Mouse (Mus musculus) hindbrain, postnatal 0 days (tissue): Measurements from ENCODE around the gene Dlgap3. TPM values are rescaled to one million over a fixed set of nuclear protein-coding genes. Genes with fewer than 3 reads are reported as not detected.

Source experiments
- ATAC-seq: fragments of 200-750 bp; cut with Nextera tagmentation; 2 replicates; pipeline ENCODE4 v1.8.0; 2017; ENCODE audit warnings: mild to moderate bottlenecking, moderate TSS enrichment, moderate library complexity
- DNase-seq: peaks from one replicate; pipeline ENCODE4 v3.0.0-alpha.2; 2015; ENCODE audit warnings: low spot score
- H3K27ac ChIP-seq: fragments of 300-500 bp; sonication (generic); 2 replicates; pipeline ENCODE4 v1.5.1; 2014; ENCODE audit warnings: mild to moderate bottlenecking
- H3K27me3 ChIP-seq: fragments of 300-500 bp; sonication (generic); 2 replicates; pipeline ENCODE4 v1.6.1; 2014; ENCODE audit warnings: low read length, mixed read lengths; ENCODE audit not compliant: insufficient read depth
- H3K36me3 ChIP-seq: fragments of 300-500 bp; sonication (generic); 2 replicates; pipeline ENCODE4 v1.6.1; 2014; ENCODE audit warnings: low read length, mixed read lengths; ENCODE audit not compliant: insufficient read depth
- H3K4me1 ChIP-seq: fragments of 300-500 bp; sonication (generic); 2 replicates; pipeline ENCODE4 v1.6.1; 2014; ENCODE audit warnings: antibody characterized with exemption, low read length, mixed read lengths; ENCODE audit not compliant: insufficient read depth
- H3K4me2 ChIP-seq: fragments of 300-500 bp; sonication (generic); 2 replicates; pipeline ENCODE4 v1.6.1; 2014; ENCODE audit warnings: low read depth, mild to moderate bottlenecking, low read length, moderate library complexity, mixed read lengths
- H3K4me3 ChIP-seq: fragments of 300-500 bp; sonication (generic); 2 replicates; pipeline ENCODE4 v1.5.1; 2014; ENCODE audit warnings: low read length
- H3K9ac ChIP-seq: fragments of 300-500 bp; sonication (generic); replicated peaks from 2 replicates; pipeline ENCODE4 v1.6.1; 2014; ENCODE audit warnings: mild to moderate bottlenecking, low read length, moderate library complexity, mixed read lengths
- H3K9me3 ChIP-seq: fragments of 300-500 bp; sonication (generic); 2 replicates; pipeline ENCODE4 v1.6.1; 2016; ENCODE audit warnings: low read length, mixed read lengths
- CTCF ChIP-seq: IDR thresholded peaks from 2 replicates; pipeline ENCODE4 v1.5.1; 2016; ENCODE audit warnings: antibody characterized with exemption, control low read depth, low read depth
- WGBS: fragments of 180-500 bp; shearing (Covaris S2); extraction: QIAGEN DNeasy Blood & Tissue Kit; methylation state at CpG from one replicate; pipeline ENCODE4 v1.1.7; 2014; 5-methylcytosine and 5-hydroxymethylcytosine counted together
- polyA plus RNA-seq: library from polyadenylated mRNA; unstranded; fragments of >200 nt; fragmentation: Nextera tagmentation; extraction: Ambion mirVana; gene quantifications from 2 replicates; pipeline ENCODE4 v1.2.1, GENCODE M21; 2015
- total RNA-seq: library from RNA; depleted of rRNA; stranded (reverse); fragments of >200 nt; gene quantifications from 2 replicates; pipeline ENCODE4 v1.2.3, GENCODE M21; 2014

The Dlgap3 gene
- total and polyA plus RNA-seq, 2 experiments from 2014 or later, result 34.2 to 153 TPM

GRCm38 (mm10) chr4:127223755-127224154 lies 54.8 kb downstream of the Dlgap3 start:
- Histone ChIP-seq H3K4me2 (no peak overlapping the region), H3K4me3 (no peak overlapping the region), H3K27ac (no peak overlapping the region), H3K9ac (no peak overlapping the region), H3K4me1 (peaks cover 4% of the 10 kb centered on the region; the same call in 1 of the 2 replicates), H3K36me3 (no peaks in the 10 kb centered on the region), H3K9me3 (no peaks in the 10 kb centered on the region), H3K27me3 (no peaks in the 10 kb centered on the region)
- no peak for TF ChIP-seq CTCF
- DNase-seq (no peak), ATAC-seq (no peak)
- 47% methylated on average over 4 of the region's 4 CpGs for WGBS

DNA sequence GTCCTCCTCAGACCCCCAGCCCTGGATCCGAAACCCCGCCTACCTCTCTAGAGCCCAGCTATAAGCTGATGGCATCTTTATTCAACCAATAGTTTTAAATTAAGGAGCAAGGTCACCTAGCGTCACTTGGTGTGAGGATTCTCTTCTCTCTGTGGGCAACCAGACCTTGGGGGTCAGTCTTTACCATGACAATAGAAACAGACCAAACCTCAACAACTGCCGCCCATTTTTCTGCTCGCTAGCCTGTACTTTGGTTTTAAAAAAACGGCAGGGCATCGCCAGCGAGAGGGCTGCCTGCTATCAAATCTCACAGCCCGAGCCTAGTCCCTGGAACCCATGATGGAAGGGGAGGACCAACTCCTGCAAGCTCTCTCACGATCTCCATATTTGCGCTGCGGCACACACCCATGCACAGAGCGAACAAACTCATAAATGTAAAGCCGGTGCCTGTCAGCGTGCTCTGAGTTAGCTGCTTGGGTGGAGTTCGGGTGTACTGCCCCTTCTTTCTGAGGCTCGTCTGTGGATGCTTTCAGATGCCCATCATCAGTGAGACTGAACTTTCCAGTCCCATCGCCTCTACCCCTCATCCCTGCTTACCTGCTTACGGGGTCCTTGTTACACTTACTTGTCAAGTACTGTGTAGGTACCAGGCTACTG lies 55.6 kb downstream of the Dlgap3 start:
- WGBS, result 35% methylated on average over 19 of the region's 19 CpGs
- no peak for TF ChIP-seq CTCF
- peaks cover 4% of the 10 kb centered on the region; the same call in 1 of the 2 replicates for H3K4me1 ChIP-seq
- ATAC-seq (no peak), DNase-seq (no peak)
- H3K36me3 ChIP-seq, result no peaks in the 10 kb centered on the region
- H3K27ac ChIP-seq, result no peak overlapping the region
- no peaks in the 10 kb centered on the region for H3K27me3 ChIP-seq
- 0 out of 2 replicates have a peak overlapping the region, but pooled peaks have one; percentile 5 for H3K9ac ChIP-seq
- H3K9me3 ChIP-seq, result no peaks in the 10 kb centered on the region
- no peak overlapping the region for H3K4me3 ChIP-seq
- H3K4me2 ChIP-seq, result no peak overlapping the region

DNA sequence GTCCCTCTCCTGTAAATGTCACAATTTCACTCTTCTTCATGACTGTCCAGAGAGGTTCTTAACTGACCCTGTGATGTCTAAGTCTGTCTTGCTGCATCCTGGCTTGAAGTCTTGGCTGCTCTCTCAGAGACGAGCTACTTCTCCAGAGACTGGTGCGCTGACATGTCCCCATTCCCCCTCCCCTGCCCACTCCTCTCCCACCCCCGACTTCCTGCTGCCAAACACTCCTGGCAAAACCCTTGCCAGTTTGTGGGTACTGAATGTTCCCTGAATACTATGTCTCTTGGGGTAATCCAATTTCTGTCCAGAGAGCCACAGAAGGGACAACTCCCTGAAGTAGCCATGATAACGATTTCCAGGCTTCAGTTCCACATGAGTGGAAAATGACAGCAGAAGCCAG lies 57.1 kb downstream of the Dlgap3 start:
- H3K36me3 ChIP-seq, result no peaks in the 10 kb centered on the region
- 22% methylated on average over 4 of the region's 4 CpGs for WGBS
- H3K27ac ChIP-seq, result no peak overlapping the region
- DNase-seq, result no peak
- no peaks in the 10 kb centered on the region for H3K27me3 ChIP-seq
- H3K9me3 ChIP-seq, result no peaks in the 10 kb centered on the region
- ATAC-seq, result no peak
- H3K4me2 ChIP-seq, result no peak overlapping the region
- TF ChIP-seq CTCF, result no peak
- H3K9ac ChIP-seq, result no peak overlapping the region
- H3K4me1 ChIP-seq, result peaks cover 4% of the 10 kb centered on the region; the same call in 1 of the 2 replicates
- no peak overlapping the region for H3K4me3 ChIP-seq

- DNase-seq, result peak; percentile 43
- H3K4me3 ChIP-seq, result no peak overlapping the region
- no peaks in the 10 kb centered on the region for H3K9me3 ChIP-seq
- TF ChIP-seq CTCF, result no peak
- 0 out of 2 replicates have a peak overlapping the region, but pooled peaks have one; percentile 13 for H3K4me2 ChIP-seq
- H3K9ac ChIP-seq, result no peak overlapping the region
- H3K27ac ChIP-seq, result no peak overlapping the region; the same call in 1 of the 2 replicates
- peak; percentile 62 for ATAC-seq
- H3K4me1 ChIP-seq, result peaks cover 14% of the 10 kb centered on the region
- H3K27me3 ChIP-seq, result no peaks in the 10 kb centered on the region
- 18% methylated on average over 17 of the region's 17 CpGs for WGBS
- H3K36me3 ChIP-seq, result no peaks in the 10 kb centered on the region
Measured at GRCm38 (mm10) chr4:127227051-127227673, 58.2 kb downstream of the Dlgap3 start.

- TF ChIP-seq CTCF, result no peak
- ATAC-seq (peak; percentile 75), DNase-seq (peak; percentile 94)
- H3K36me3 ChIP-seq, result no peaks in the 10 kb centered on the region
- H3K4me1 ChIP-seq, result peaks cover 29% of the 10 kb centered on the region
- H3K4me3 ChIP-seq, result no peak overlapping the region
- no peaks in the 10 kb centered on the region for H3K9me3 ChIP-seq
- no peaks in the 10 kb centered on the region for H3K27me3 ChIP-seq
- 4% methylated on average over 6 of the region's 6 CpGs for WGBS
- H3K9ac ChIP-seq, result 0 out of 2 replicates have a peak overlapping the region, but pooled peaks have one; percentile 23
- H3K27ac ChIP-seq, result peak overlapping the region; percentile 76
- peak overlapping the region; percentile 33 for H3K4me2 ChIP-seq
Measured at GRCm38 (mm10) chr4:127232028-127232427, 63.0 kb downstream of the Dlgap3 start.

GRCm38 (mm10) chr4:127232551-127232950 lies 63.5 kb downstream of the Dlgap3 start:
- WGBS, result 16% methylated on average over 5 of the region's 5 CpGs
- no peak overlapping the region for H3K9ac ChIP-seq
- H3K9me3 ChIP-seq, result no peaks in the 10 kb centered on the region

More at GRCm38 (mm10) chr4:127232551-127232950, 63.5 kb downstream of the Dlgap3 start:
- DNase-seq (peak; percentile 87), ATAC-seq (peak; percentile 83)
- Histone ChIP-seq H3K27me3 (no peaks in the 10 kb centered on the region), H3K4me1 (peaks cover 25% of the 10 kb centered on the region), H3K4me2 (peak overlapping the region; percentile 33; the same call in 1 of the 2 replicates), H3K27ac (peak overlapping the region; percentile 76), H3K4me3 (no peak overlapping the region), H3K36me3 (no peaks in the 10 kb centered on the region)
- peak; percentile 12; the same call in 1 of the 2 replicates for TF ChIP-seq CTCF
